Mouse (Mus musculus): ENCODE results near the gene Gm11992. TPM values are rescaled to one million over a fixed set of nuclear protein-coding genes. Genes with fewer than 3 reads are reported as not detected.

Gm11992 gene
- polyA plus RNA-seq, 1 experiment from 2014 or later, result 2.4 TPM

GRCm38 (mm10) chr11:9024782-9025181, 23.6 kb upstream of the Gm11992 start:
- ATAC-seq (ENCODE audit: low read depth) (no peak), DNase-seq (ENCODE audit: low spot score) (no peak)
- no peaks in the 10 kb centered on the region for H3K27me3 ChIP-seq (replicated peaks; ENCODE audit: control insufficient read depth, insufficient read depth, low read length)
- no peak overlapping the region for H3K27ac ChIP-seq (replicated peaks; ENCODE audit: low read depth, low read length)
- no peaks in the 10 kb centered on the region for H3K4me1 ChIP-seq (ENCODE audit: control insufficient read depth, insufficient read depth, low read length)
- H3K9me3 ChIP-seq (ENCODE audit: control insufficient read depth, low read length), result no peaks in the 10 kb centered on the region
- no peak overlapping the region for H3K4me3 ChIP-seq (ENCODE audit: low read depth, low read length)
- no peak overlapping the region for H3K4me2 ChIP-seq (ENCODE audit: low read depth, low read length)
- no peak overlapping the region for H3K9ac ChIP-seq (ENCODE audit: low read depth, low read length)
- no peaks in the 10 kb centered on the region for H3K36me3 ChIP-seq (ENCODE audit: control insufficient read depth, insufficient read depth, low read length)
- 75% methylated on average over 7 of the region's 7 CpGs for WGBS

- Histone ChIP-seq H3K9me3 (ENCODE audit: control insufficient read depth, low read length) (no peaks in the 10 kb centered on the region), H3K4me2 (ENCODE audit: low read depth, low read length) (no peak overlapping the region), H3K36me3 (ENCODE audit: control insufficient read depth, insufficient read depth, low read length) (no peaks in the 10 kb centered on the region), H3K9ac (ENCODE audit: low read depth, low read length) (no peak overlapping the region), H3K27ac (replicated peaks; ENCODE audit: low read depth, low read length) (no peak overlapping the region), H3K4me1 (ENCODE audit: control insufficient read depth, insufficient read depth, low read length) (no peaks in the 10 kb centered on the region), H3K4me3 (ENCODE audit: low read depth, low read length) (no peak overlapping the region), H3K27me3 (replicated peaks; ENCODE audit: control insufficient read depth, insufficient read depth, low read length) (no peaks in the 10 kb centered on the region)
- no peak for ATAC-seq (ENCODE audit: low read depth)
- DNase-seq (ENCODE audit: low spot score), result no peak
- WGBS, result 77% methylated on average over 3 of the region's 3 CpGs
These were observed 23.2 kb upstream of the Gm11992 start for GRCm38 (mm10) chr11:9025211-9025610.

GRCm38 (mm10) chr11:9031530-9031929, 16.9 kb upstream of the Gm11992 start:
- Histone ChIP-seq H3K27ac (replicated peaks; ENCODE audit: low read depth, low read length) (no peak overlapping the region), H3K27me3 (replicated peaks; ENCODE audit: control insufficient read depth, insufficient read depth, low read length) (no peaks in the 10 kb centered on the region), H3K4me1 (ENCODE audit: control insufficient read depth, insufficient read depth, low read length) (no peaks in the 10 kb centered on the region), H3K36me3 (ENCODE audit: control insufficient read depth, insufficient read depth, low read length) (no peaks in the 10 kb centered on the region), H3K4me3 (ENCODE audit: low read depth, low read length) (no peak overlapping the region), H3K9ac (ENCODE audit: low read depth, low read length) (no peak overlapping the region), H3K4me2 (ENCODE audit: low read depth, low read length) (no peak overlapping the region), H3K9me3 (ENCODE audit: control insufficient read depth, low read length) (no peaks in the 10 kb centered on the region)
- DNase-seq (ENCODE audit: low spot score) (no peak), ATAC-seq (ENCODE audit: low read depth) (no peak)
- 85% methylated on average over 2 of the region's 2 CpGs for WGBS

- H3K4me1 ChIP-seq (ENCODE audit: control insufficient read depth, insufficient read depth, low read length), result peaks cover 7% of the 10 kb centered on the region; the same call in 1 of the 2 replicates
- no peak overlapping the region for H3K4me3 ChIP-seq (ENCODE audit: low read depth, low read length)
- H3K9ac ChIP-seq (ENCODE audit: low read depth, low read length), result no peak overlapping the region
- peaks cover 23% of the 10 kb centered on the region for H3K27me3 ChIP-seq (replicated peaks; ENCODE audit: control insufficient read depth, insufficient read depth, low read length)
- WGBS, result 77% methylated on average over 2 of the region's 2 CpGs
- no peaks in the 10 kb centered on the region for H3K36me3 ChIP-seq (ENCODE audit: control insufficient read depth, insufficient read depth, low read length)
- H3K4me2 ChIP-seq (ENCODE audit: low read depth, low read length), result no peak overlapping the region
- DNase-seq (ENCODE audit: low spot score), result no peak
- H3K27ac ChIP-seq (replicated peaks; ENCODE audit: low read depth, low read length), result no peak overlapping the region
- ATAC-seq (ENCODE audit: low read depth), result no peak
- no peaks in the 10 kb centered on the region for H3K9me3 ChIP-seq (ENCODE audit: control insufficient read depth, low read length)
These were observed 1.8 kb upstream of the Gm11992 start for GRCm38 (mm10) chr11:9046546-9046945.

- peaks cover 7% of the 10 kb centered on the region; the same call in 1 of the 2 replicates for H3K4me1 ChIP-seq (ENCODE audit: control insufficient read depth, insufficient read depth, low read length)
- DNase-seq (ENCODE audit: low spot score) (peak; percentile 13), ATAC-seq (ENCODE audit: low read depth) (no peak)
- H3K27me3 ChIP-seq (replicated peaks; ENCODE audit: control insufficient read depth, insufficient read depth, low read length), result peaks cover 23% of the 10 kb centered on the region
- H3K9ac ChIP-seq (ENCODE audit: low read depth, low read length), result no peak overlapping the region
- H3K4me2 ChIP-seq (ENCODE audit: low read depth, low read length), result no peak overlapping the region
- H3K36me3 ChIP-seq (ENCODE audit: control insufficient read depth, insufficient read depth, low read length), result no peaks in the 10 kb centered on the region
- H3K27ac ChIP-seq (replicated peaks; ENCODE audit: low read depth, low read length), result no peak overlapping the region
- no peaks in the 10 kb centered on the region for H3K9me3 ChIP-seq (ENCODE audit: control insufficient read depth, low read length)
- 65% methylated on average over 5 of the region's 5 CpGs for WGBS
- H3K4me3 ChIP-seq (ENCODE audit: low read depth, low read length), result no peak overlapping the region
These were observed 1.4 kb upstream of the Gm11992 start for GRCm38 (mm10) chr11:9047044-9047443.

- no peak within 1 kb of the TSS for H3K27ac ChIP-seq (replicated peaks; ENCODE audit: low read depth, low read length)
- H3K9ac ChIP-seq (ENCODE audit: low read depth, low read length), result peak within 1 kb of the TSS; percentile 54
- WGBS, result 0% methylated on average over 18 of the region's 18 CpGs
- peaks cover 23% of the 10 kb centered on the region for H3K27me3 ChIP-seq (replicated peaks; ENCODE audit: control insufficient read depth, insufficient read depth, low read length)
- H3K4me1 ChIP-seq (ENCODE audit: control insufficient read depth, insufficient read depth, low read length), result peaks cover 7% of the 10 kb centered on the region; the same call in 1 of the 2 replicates
- peak within 1 kb of the TSS; percentile 97 for H3K4me2 ChIP-seq (ENCODE audit: low read depth, low read length)
- DNase-seq (ENCODE audit: low spot score) (no peak), ATAC-seq (ENCODE audit: low read depth) (peak; percentile 65)
- peak within 1 kb of the TSS; percentile 50 for H3K4me3 ChIP-seq (ENCODE audit: low read depth, low read length)
- H3K9me3 ChIP-seq (ENCODE audit: control insufficient read depth, low read length), result no peaks in the 10 kb centered on the region
- H3K36me3 ChIP-seq (ENCODE audit: control insufficient read depth, insufficient read depth, low read length), result no peaks in the 10 kb centered on the region
These were observed 288 bp downstream of the Gm11992 start, which contains the start of gene Sun3 for GRCm38 (mm10) chr11:9048703-9049060. TSS of gene Sun3 (minus strand) at chr11:9048991.

GRCm38 (mm10) chr11:9050241-9050640, 1.8 kb downstream of the Gm11992 start:
- ATAC-seq (ENCODE audit: low read depth), result no peak
- no peaks in the 10 kb centered on the region for H3K36me3 ChIP-seq (ENCODE audit: control insufficient read depth, insufficient read depth, low read length)
- no peak overlapping the region for H3K4me3 ChIP-seq (ENCODE audit: low read depth, low read length)
- WGBS, result 86% methylated on average over 4 of the region's 4 CpGs
- H3K9me3 ChIP-seq (ENCODE audit: control insufficient read depth, low read length), result no peaks in the 10 kb centered on the region
- no peak overlapping the region for H3K9ac ChIP-seq (ENCODE audit: low read depth, low read length)
- H3K27me3 ChIP-seq (replicated peaks; ENCODE audit: control insufficient read depth, insufficient read depth, low read length), result peaks cover 23% of the 10 kb centered on the region
- H3K4me1 ChIP-seq (ENCODE audit: control insufficient read depth, insufficient read depth, low read length), result peaks cover 7% of the 10 kb centered on the region; the same call in 1 of the 2 replicates
- H3K27ac ChIP-seq (replicated peaks; ENCODE audit: low read depth, low read length), result no peak overlapping the region
- no peak overlapping the region for H3K4me2 ChIP-seq (ENCODE audit: low read depth, low read length)
- DNase-seq (ENCODE audit: low spot score), result no peak

GRCm38 (mm10) chr11:9051895-9052294, 3.5 kb downstream of the Gm11992 start:
- H3K36me3 ChIP-seq (ENCODE audit: control insufficient read depth, insufficient read depth, low read length), result no peaks in the 10 kb centered on the region
- 76% methylated on average over 2 of the region's 2 CpGs for WGBS
- H3K4me3 ChIP-seq (ENCODE audit: low read depth, low read length), result no peak overlapping the region
- no peak overlapping the region for H3K4me2 ChIP-seq (ENCODE audit: low read depth, low read length)
- peaks cover 7% of the 10 kb centered on the region; the same call in 1 of the 2 replicates for H3K4me1 ChIP-seq (ENCODE audit: control insufficient read depth, insufficient read depth, low read length)
- peaks cover 23% of the 10 kb centered on the region for H3K27me3 ChIP-seq (replicated peaks; ENCODE audit: control insufficient read depth, insufficient read depth, low read length)
- DNase-seq (ENCODE audit: low spot score) (no peak), ATAC-seq (ENCODE audit: low read depth) (no peak)
- H3K27ac ChIP-seq (replicated peaks; ENCODE audit: low read depth, low read length), result no peak overlapping the region
- H3K9ac ChIP-seq (ENCODE audit: low read depth, low read length), result no peak overlapping the region
- H3K9me3 ChIP-seq (ENCODE audit: control insufficient read depth, low read length), result no peaks in the 10 kb centered on the region

- no peak overlapping the region for H3K4me3 ChIP-seq (ENCODE audit: low read depth, low read length)
- no peak for ATAC-seq (ENCODE audit: low read depth)
- 73% methylated on average over 2 of the region's 2 CpGs for WGBS
- no peak overlapping the region for H3K27ac ChIP-seq (replicated peaks; ENCODE audit: low read depth, low read length)
- no peak for DNase-seq (ENCODE audit: low spot score)
- no peak overlapping the region for H3K4me2 ChIP-seq (ENCODE audit: low read depth, low read length)
- H3K9me3 ChIP-seq (ENCODE audit: control insufficient read depth, low read length), result no peaks in the 10 kb centered on the region
- H3K36me3 ChIP-seq (ENCODE audit: control insufficient read depth, insufficient read depth, low read length), result no peaks in the 10 kb centered on the region
- no peak overlapping the region for H3K9ac ChIP-seq (ENCODE audit: low read depth, low read length)
- H3K4me1 ChIP-seq (ENCODE audit: control insufficient read depth, insufficient read depth, low read length), result no peaks in the 10 kb centered on the region
- no peaks in the 10 kb centered on the region for H3K27me3 ChIP-seq (replicated peaks; ENCODE audit: control insufficient read depth, insufficient read depth, low read length)
These were observed 8.5 kb downstream of the Gm11992 start for GRCm38 (mm10) chr11:9056937-9057336.
